Mouse (Mus musculus): ENCODE measurements around the gene Lemd1. TPM values are rescaled to one million over a fixed set of nuclear protein-coding genes. Genes with fewer than 3 reads are reported as not detected.

Lemd1 gene
- polyA plus RNA-seq, 1 experiment = not detected

DNA sequence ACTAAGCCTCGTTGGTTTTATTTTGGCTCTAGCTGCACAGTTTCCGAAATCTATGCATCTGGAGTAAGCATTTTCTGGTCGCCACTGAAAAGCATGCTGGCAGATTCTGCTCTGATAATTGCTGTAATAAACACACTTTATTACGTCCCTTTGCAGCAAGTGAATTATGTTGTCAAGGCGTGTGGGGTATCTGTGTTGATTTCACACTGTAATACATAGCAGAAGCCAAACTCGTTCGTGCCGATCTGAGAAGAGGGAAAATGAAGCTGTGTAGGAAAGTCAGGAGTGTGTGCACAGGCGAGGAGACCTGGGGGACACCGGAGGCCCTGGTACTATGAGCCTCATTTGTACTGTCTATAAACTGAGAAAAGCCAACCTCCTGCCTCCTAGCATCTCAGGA, 18.2 kb downstream of the Lemd1 start:
- no peak for DNase-seq
- H3K4me1 ChIP-seq (ENCODE audit: control insufficient read depth, insufficient read depth, low read length) = 0 out of 2 replicates have a peak, but pooled peaks cover 4% of the 10 kb centered on the region
- H3K4me3 ChIP-seq (replicated peaks; ENCODE audit: extremely low read depth, low read depth, low read length) = no peak overlapping the region
- 84% methylated on average over 10 of the region's 10 CpGs for WGBS
- TF ChIP-seq POLR2A (IDR thresholded peaks at IDR 0.05; ENCODE audit: borderline replicate concordance, extremely low read depth, low read depth, low read length) (no peak), CTCF (IDR thresholded peaks at IDR 0.05; ENCODE audit: insufficient read depth, low read length) (no peak)

DNA sequence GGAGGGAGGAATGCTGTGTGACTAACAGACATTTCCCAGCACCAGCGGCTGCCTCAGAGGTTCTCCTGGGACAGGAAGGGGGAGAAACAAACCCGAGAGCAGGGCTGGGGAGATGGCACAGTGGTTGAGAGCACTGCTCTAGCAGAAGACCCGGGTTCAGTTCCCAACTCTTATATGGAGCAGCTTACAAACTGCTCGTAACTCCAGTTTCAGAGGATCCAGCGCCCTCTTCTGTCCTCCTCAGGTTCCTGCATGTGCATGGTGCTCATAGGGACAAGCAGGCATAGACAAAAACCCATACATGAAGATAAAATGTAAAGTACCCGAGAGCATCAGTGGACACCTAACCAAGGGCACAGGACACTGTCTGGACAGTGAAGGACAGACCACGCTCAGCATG, 19.7 kb downstream of the Lemd1 start:
- TF ChIP-seq POLR2A (IDR thresholded peaks at IDR 0.05; ENCODE audit: borderline replicate concordance, extremely low read depth, low read depth, low read length) (no peak), CTCF (IDR thresholded peaks at IDR 0.05; ENCODE audit: insufficient read depth, low read length) (peak; percentile 70)
- 21% methylated on average over 7 of the region's 7 CpGs for WGBS
- 0 out of 2 replicates have a peak, but pooled peaks cover 4% of the 10 kb centered on the region for H3K4me1 ChIP-seq (ENCODE audit: control insufficient read depth, insufficient read depth, low read length)
- DNase-seq = no peak
- H3K4me3 ChIP-seq (replicated peaks; ENCODE audit: extremely low read depth, low read depth, low read length) = no peak overlapping the region

- Histone ChIP-seq H3K4me3 (replicated peaks; ENCODE audit: extremely low read depth, low read depth, low read length) (no peak overlapping the region), H3K4me1 (ENCODE audit: control insufficient read depth, insufficient read depth, low read length) (0 out of 2 replicates have a peak, but pooled peaks cover 4% of the 10 kb centered on the region)
- no peak for DNase-seq
- TF ChIP-seq POLR2A (IDR thresholded peaks at IDR 0.05; ENCODE audit: borderline replicate concordance, extremely low read depth, low read depth, low read length) (no peak), CTCF (IDR thresholded peaks at IDR 0.05; ENCODE audit: insufficient read depth, low read length) (no peak)
- WGBS = 37% methylated on average over 12 of the region's 12 CpGs
Measured at GRCm38 (mm10) chr1:132211672-132212071, 20.4 kb downstream of the Lemd1 start.

DNA sequence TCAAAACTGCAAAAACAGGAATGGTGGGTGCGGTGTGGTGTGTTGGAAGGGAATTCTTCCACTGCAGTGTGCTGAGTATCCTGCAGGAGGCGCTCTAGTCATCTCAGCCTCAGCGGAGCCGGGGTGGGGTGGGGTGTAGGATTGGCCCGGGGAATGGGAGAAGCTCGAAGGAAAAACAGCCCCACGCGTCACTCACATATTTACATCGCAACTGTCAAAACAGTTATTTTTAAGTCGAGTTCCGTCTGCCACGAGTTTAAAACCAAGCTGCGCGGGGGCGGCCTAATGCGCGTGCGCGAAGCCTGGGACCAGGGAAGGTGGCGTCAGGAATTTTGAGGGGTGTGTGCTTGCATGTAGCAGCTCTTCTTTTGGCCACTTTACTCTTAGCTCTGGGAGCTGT, 21.0 kb downstream of the Lemd1 start:
- TF ChIP-seq CTCF (IDR thresholded peaks at IDR 0.05; ENCODE audit: insufficient read depth, low read length) (peak; percentile 75), POLR2A (IDR thresholded peaks at IDR 0.05; ENCODE audit: borderline replicate concordance, extremely low read depth, low read depth, low read length) (no peak)
- whole genome bisulfite sequencing = 4% methylated on average over 20 of the region's 20 CpGs
- H3K4me3 ChIP-seq (replicated peaks; ENCODE audit: extremely low read depth, low read depth, low read length) = peak overlapping the region; percentile 17
- H3K4me1 ChIP-seq (ENCODE audit: control insufficient read depth, insufficient read depth, low read length) = 0 out of 2 replicates have a peak, but pooled peaks cover 4% of the 10 kb centered on the region
- DNase-seq = peak; percentile 70

DNA sequence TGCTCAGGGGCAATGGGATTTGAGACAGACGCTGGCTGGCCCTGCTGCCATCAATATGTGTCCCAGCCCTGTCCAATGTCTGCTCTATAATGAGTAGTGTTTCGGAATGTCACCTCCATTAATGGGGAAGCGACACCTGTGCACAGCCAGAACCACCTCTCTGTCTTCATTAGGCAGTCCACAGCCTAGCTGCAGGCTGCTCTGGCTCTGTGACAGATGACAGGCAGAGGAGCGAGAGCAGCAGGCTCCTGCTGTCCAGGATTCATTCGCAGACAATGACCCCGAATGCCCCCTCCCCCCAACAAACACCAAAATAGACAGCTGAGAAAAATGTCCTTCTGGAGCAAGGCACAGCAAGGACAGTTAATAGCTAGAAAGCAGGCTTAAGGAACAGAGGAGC, 21.8 kb downstream of the Lemd1 start:
- 0 out of 2 replicates have a peak, but pooled peaks cover 4% of the 10 kb centered on the region for H3K4me1 ChIP-seq (ENCODE audit: control insufficient read depth, insufficient read depth, low read length)
- 63% methylated on average over 6 of the region's 6 CpGs for WGBS
- TF ChIP-seq POLR2A (IDR thresholded peaks at IDR 0.05; ENCODE audit: borderline replicate concordance, extremely low read depth, low read depth, low read length) = no peak
- TF ChIP-seq CTCF (IDR thresholded peaks at IDR 0.05; ENCODE audit: insufficient read depth, low read length) = no peak
- DNase-seq = no peak
- no peak overlapping the region for H3K4me3 ChIP-seq (replicated peaks; ENCODE audit: extremely low read depth, low read depth, low read length)

GRCm38 (mm10) chr1:132216276-132216675, 25.0 kb downstream of the Lemd1 start:
- no peak overlapping the region for H3K4me3 ChIP-seq (replicated peaks; ENCODE audit: extremely low read depth, low read depth, low read length)
- TF ChIP-seq POLR2A (IDR thresholded peaks at IDR 0.05; ENCODE audit: borderline replicate concordance, extremely low read depth, low read depth, low read length) (no peak), CTCF (IDR thresholded peaks at IDR 0.05; ENCODE audit: insufficient read depth, low read length) (no peak)
- no peak for DNase-seq
- 72% methylated on average over 3 of the region's 3 CpGs for WGBS
- H3K4me1 ChIP-seq (ENCODE audit: control insufficient read depth, insufficient read depth, low read length) = 0 out of 2 replicates have a peak, but pooled peaks cover 4% of the 10 kb centered on the region

DNA sequence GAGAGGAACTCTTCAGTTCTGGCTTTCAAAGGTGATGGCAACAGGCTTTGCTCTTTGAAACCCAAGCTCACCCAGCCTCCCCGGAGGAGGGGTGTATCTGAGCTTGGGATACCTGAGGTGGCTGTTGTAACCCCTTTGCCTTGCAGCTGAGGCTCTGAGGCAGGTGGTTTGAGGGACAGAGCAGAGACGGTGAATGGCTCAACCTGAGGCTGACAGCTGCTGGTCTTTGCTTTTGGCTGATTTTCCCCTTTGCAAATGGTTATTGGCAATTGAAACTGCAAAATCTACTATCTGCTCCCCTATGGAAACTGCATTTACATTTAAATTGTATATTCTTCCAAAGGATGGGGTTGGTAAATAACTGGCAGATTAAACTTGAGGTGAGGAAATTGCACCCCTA, 30.4 kb downstream of the Lemd1 start:
- WGBS = 38% methylated on average over 2 of the region's 2 CpGs
- H3K4me1 ChIP-seq (ENCODE audit: control insufficient read depth, insufficient read depth, low read length) = no peaks in the 10 kb centered on the region
- no peak for DNase-seq
- TF ChIP-seq CTCF (IDR thresholded peaks at IDR 0.05; ENCODE audit: insufficient read depth, low read length) = no peak
- TF ChIP-seq POLR2A (IDR thresholded peaks at IDR 0.05; ENCODE audit: borderline replicate concordance, extremely low read depth, low read depth, low read length) = no peak
- H3K4me3 ChIP-seq (replicated peaks; ENCODE audit: extremely low read depth, low read depth, low read length) = no peak overlapping the region

GRCm38 (mm10) chr1:132222166-132222565, 30.9 kb downstream of the Lemd1 start:
- DNase-seq = no peak
- 48% methylated on average over 6 of the region's 6 CpGs for WGBS
- TF ChIP-seq CTCF (IDR thresholded peaks at IDR 0.05; ENCODE audit: insufficient read depth, low read length) (no peak), POLR2A (IDR thresholded peaks at IDR 0.05; ENCODE audit: borderline replicate concordance, extremely low read depth, low read depth, low read length) (no peak)
- Histone ChIP-seq H3K4me3 (replicated peaks; ENCODE audit: extremely low read depth, low read depth, low read length) (no peak overlapping the region), H3K4me1 (ENCODE audit: control insufficient read depth, insufficient read depth, low read length) (no peaks in the 10 kb centered on the region)

DNA sequence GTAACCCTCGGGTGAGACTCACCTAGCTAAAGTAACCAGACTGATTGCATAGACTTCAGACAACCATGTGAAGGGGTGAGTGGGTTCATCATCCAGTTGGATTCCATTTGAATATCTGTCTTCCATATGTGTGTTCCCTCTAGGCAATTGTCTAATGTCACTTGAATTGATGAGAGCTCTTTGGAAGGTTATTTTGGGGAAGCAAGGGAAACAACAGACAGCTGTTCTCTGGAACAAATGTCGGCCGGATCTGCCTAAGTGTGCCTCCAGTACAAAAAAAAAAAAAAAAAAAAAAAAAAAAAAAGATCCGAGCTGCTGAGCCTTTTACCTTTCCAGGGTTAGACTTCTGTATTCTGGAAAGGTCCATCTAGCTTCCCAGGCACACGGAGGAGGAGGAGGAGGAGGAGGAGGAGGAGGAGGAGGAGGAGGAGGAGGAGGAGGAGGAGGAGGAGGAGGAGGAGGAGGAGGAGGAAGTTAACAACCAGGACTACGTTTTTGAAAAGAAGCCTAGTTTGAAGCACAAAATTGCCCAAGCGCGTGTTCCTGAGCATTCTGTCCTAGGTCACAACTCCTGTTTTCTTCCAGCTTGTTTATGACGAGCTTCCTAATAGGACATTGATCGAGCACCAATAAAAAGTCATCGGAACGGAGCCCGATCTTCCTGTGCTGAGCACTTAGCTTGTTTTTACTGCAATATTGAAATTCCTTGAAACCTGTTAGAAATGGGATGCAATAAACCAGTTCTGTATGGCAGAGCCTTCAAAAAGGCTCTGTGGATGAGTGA, 35.3 kb downstream of the Lemd1 start:
- no peak for DNase-seq
- no peak for TF ChIP-seq CTCF (IDR thresholded peaks at IDR 0.05; ENCODE audit: insufficient read depth, low read length)
- TF ChIP-seq POLR2A (IDR thresholded peaks at IDR 0.05; ENCODE audit: borderline replicate concordance, extremely low read depth, low read depth, low read length) = no peak
- 67% methylated on average over 13 of the region's 13 CpGs for WGBS
- H3K4me1 ChIP-seq (ENCODE audit: control insufficient read depth, insufficient read depth, low read length) = no peaks in the 10 kb centered on the region
- H3K4me3 ChIP-seq (replicated peaks; ENCODE audit: extremely low read depth, low read depth, low read length) = no peak overlapping the region

GRCm38 (mm10) chr1:132229667-132230066, 38.4 kb downstream of the Lemd1 start, which contains the start of gene Gm10188:
TSS of gene Gm10188 (minus strand) at chr1:132229767.
- no peak for DNase-seq
- no peak within 1 kb of the TSS for H3K4me3 ChIP-seq (replicated peaks; ENCODE audit: extremely low read depth, low read depth, low read length)
- TF ChIP-seq POLR2A (IDR thresholded peaks at IDR 0.05; ENCODE audit: borderline replicate concordance, extremely low read depth, low read depth, low read length) (no peak), CTCF (IDR thresholded peaks at IDR 0.05; ENCODE audit: insufficient read depth, low read length) (no peak)
- no peaks in the 10 kb centered on the region for H3K4me1 ChIP-seq (ENCODE audit: control insufficient read depth, insufficient read depth, low read length)
- WGBS = 82% methylated on average over 3 of the region's 3 CpGs

All from lung, adult 2 months (tissue).